Mouse (Mus musculus): ENCODE measurements around the gene Foxo1.

Foxo1 gene

DNA sequence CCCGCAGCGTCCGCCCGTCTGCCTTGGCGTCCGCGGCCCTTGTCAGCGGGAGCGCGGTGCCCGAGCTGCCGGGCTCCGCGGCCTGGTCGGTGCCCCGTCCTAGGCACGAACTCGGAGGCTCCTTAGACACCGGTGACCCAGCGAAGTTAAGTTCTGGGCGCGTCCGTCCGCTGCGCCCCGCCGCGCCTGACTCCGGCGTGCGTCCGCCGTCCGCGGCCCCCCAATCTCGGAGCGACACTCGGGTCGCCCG, 276 bp downstream of the Foxo1 start:
- DNase-seq (ENCODE audit: low read depth in 1 of 2, low spot score in 2 of 2): no peak

DNA sequence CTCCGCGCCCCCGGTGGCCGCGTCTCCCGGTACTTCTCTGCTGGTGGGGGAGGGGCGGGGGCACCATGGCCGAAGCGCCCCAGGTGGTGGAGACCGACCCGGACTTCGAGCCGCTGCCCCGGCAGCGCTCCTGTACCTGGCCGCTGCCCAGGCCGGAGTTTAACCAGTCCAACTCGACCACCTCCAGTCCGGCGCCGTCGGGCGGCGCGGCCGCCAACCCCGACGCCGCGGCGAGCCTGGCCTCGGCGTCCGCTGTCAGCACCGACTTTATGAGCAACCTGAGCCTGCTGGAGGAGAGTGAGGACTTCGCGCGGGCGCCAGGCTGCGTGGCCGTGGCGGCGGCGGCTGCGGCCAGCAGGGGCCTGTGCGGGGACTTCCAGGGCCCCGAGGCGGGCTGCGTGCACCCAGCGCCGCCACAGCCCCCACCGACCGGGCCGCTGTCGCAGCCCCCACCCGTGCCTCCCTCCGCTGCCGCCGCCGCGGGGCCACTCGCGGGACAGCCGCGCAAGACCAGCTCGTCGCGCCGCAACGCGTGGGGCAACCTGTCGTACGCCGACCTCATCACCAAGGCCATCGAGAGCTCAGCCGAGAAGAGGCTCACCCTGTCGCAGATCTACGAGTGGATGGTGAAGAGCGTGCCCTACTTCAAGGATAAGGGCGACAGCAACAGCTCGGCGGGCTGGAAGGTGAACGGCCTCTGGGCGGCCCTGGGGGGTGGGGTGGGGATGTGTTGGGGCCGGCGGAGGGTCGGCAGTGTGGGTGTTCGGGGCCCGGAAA, 789 bp downstream of the Foxo1 start:
- DNase-seq (ENCODE audit: low read depth in 1 of 2, low spot score in 2 of 2): peak in 1 of 2 experiments; percentile 24

- DNase-seq (ENCODE audit: low read depth in 1 of 2, low spot score in 2 of 2): peak in 1 of 2 experiments; percentile 39
Measured at GRCm38 (mm10) chr3:52269514-52270351, 1.6 kb downstream of the Foxo1 start.

GRCm38 (mm10) chr3:52270511-52270910, 2.4 kb downstream of the Foxo1 start:
- no peak for DNase-seq (ENCODE audit: low read depth in 1 of 2, low spot score in 2 of 2)

- DNase-seq (ENCODE audit: low read depth in 1 of 2, low spot score in 2 of 2): no peak
Measured at GRCm38 (mm10) chr3:52271376-52271775, 3.2 kb downstream of the Foxo1 start.

DNA sequence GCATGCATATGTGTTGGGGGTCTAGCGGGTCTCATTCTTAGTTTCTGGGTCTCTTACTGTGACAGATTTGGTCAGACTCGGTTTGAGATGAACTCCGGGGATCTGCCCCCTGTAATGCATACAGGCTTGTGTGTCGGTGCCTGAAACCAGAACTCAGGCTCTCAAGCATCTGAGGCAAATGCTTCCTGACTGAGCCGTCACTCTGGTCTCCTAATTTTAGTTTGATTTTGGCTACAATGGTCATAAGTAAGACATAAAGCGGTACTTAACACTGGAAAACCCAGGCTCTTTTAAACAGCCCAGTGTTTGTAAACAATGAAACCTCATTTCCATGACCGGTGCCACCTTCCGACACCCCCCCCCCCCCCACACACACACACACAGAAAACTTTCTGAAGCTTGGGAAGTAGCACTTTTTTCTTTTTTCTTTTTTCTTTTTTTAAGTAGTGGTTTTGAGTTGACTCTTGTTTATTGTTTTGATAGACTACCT, 4.3 kb downstream of the Foxo1 start:
- DNase-seq (ENCODE audit: low read depth in 1 of 2, low spot score in 2 of 2): no peak

GRCm38 (mm10) chr3:52274475-52274874, 6.3 kb downstream of the Foxo1 start:
- no peak for DNase-seq (ENCODE audit: low read depth in 1 of 2, low spot score in 2 of 2)

DNA sequence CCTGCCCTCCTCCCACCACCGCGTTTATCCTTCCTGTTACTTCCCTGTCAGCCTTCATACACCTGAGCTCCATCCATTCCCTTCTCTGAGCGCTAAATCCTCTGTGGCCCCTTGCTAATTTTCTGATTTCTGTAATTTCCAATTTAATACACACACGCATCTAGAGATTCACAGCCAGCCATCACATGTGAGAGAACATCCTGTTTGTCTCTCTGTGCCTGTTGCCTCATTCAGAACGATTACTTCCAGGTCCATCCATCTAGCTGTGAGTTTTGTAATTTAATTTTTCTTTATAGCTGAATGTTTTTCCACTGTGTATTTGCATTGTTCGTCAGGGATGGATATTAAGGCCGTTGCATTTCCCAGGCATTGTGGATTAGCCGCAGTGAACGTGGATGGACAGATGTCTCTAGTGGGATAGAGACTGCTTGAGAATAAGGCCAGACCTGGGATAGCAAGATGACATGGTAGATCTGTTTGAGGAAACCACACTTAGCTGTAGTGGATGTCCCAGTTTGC, 7.0 kb downstream of the Foxo1 start:
- no peak for DNase-seq (ENCODE audit: low read depth in 1 of 2, low spot score in 2 of 2)

GRCm38 (mm10) chr3:52280681-52281080, 12.5 kb downstream of the Foxo1 start:
- no peak for DNase-seq (ENCODE audit: low read depth in 1 of 2, low spot score in 2 of 2)

DNA sequence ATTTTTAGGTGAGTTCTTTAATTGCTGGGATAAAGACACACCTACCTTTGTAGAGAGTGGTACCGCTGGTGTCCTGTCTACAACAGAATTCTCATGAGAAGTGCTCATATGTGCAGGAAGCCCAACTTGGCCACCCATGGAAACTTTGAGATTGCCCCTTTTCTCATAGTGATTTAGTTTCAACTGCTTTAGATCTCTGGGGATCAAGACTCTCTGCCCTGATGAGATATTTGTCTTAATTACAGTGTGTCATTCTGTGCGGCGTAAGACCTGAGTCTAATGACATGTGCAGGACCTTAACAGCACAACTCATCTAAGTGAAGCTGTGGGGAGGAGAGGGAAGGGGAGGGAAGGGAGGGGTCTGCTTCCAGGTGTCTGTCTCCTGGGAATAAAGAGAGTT, 13.7 kb downstream of the Foxo1 start:
- DNase-seq (ENCODE audit: low read depth in 1 of 2, low spot score in 2 of 2): no peak

DNA sequence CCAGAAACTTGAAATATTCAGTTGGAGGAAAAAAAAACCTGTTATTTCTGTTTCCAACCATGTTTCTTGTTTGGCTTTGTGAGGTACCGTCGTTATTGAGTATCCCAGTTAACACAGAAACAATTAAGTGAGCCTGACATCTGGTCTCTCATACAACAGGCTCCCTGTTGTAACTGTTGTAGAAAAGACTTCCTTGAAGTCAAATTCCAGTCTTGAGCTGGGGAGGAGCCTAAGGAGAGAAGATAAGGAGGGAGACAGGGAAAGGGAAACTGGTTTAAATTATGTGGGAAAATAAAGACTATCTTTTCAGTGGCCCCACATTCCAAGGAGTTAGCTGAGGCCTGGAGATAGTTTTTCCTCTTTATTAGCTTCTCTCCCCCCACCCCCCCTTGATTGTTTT, 14.2 kb downstream of the Foxo1 start:
- no peak for DNase-seq (ENCODE audit: low read depth in 1 of 2, low spot score in 2 of 2)

DNA sequence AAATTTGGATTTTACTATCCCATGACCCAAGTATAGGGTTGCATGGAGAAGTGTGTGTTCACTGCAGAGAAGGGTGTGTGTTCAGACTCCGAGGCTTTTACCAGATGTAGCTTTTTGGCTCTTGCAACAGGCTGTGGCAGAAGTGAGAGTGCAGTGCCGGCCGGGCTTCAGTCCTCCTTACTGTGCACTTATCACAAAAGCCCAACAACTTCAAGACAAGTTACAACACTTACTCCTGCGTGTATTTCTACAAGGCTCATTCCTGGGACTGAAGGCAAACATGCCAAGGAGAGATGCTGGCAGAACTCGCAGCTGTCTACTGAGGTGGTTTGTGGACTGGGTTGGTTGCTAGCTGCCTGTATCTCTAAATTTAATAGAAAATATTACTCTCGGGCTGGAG, 15.4 kb downstream of the Foxo1 start:
- no peak for DNase-seq (ENCODE audit: low read depth in 1 of 2, low spot score in 2 of 2)

GRCm38 (mm10) chr3:52290811-52291210, 22.7 kb downstream of the Foxo1 start:
- no peak for DNase-seq (ENCODE audit: low read depth in 1 of 2, low spot score in 2 of 2)

DNA sequence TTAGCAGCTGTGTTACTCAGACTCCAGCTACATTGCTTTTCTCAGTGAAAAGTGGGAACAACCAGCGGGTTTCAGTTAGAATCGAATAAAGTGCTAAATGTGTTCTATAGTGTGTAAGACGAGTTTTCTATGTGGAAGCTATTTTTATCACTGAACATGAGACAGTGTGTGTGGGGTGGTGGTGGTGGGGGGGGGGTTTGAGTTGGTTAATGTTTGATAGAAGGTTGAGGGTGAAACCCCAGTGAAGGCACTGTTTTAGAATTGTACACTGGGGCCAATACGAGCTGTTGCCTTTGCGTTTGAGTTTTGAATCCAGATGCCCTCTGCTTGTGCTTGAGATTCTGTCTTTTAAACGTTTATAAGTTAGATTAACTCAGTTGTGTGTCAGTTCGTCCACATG, 24.4 kb downstream of the Foxo1 start:
- no peak for DNase-seq (ENCODE audit: low read depth in 1 of 2, low spot score in 2 of 2)

DNA sequence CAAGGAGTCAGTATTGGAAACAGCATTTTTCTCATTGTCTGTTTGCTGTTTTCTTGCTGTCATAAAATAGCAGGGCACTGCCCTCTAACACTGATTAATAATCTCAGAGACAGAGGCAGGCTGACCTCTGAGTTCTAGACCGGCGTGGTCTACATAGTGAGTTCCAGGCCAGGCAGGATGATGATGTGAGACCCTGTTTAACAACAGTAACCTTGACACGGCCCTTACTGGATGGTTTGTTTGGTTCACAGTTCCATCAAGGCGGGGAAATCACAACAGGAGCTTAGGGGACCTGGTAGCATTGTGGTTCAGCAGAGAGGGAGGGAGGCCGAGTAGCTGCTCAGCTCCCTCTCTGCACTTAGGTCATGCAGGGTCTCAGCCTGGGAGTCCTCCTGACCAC, 25.8 kb downstream of the Foxo1 start:
- DNase-seq (ENCODE audit: low read depth in 1 of 2, low spot score in 2 of 2): no peak

GRCm38 (mm10) chr3:52295688-52296087, 27.6 kb downstream of the Foxo1 start:
- DNase-seq (ENCODE audit: low read depth in 1 of 2, low spot score in 2 of 2): no peak

DNA sequence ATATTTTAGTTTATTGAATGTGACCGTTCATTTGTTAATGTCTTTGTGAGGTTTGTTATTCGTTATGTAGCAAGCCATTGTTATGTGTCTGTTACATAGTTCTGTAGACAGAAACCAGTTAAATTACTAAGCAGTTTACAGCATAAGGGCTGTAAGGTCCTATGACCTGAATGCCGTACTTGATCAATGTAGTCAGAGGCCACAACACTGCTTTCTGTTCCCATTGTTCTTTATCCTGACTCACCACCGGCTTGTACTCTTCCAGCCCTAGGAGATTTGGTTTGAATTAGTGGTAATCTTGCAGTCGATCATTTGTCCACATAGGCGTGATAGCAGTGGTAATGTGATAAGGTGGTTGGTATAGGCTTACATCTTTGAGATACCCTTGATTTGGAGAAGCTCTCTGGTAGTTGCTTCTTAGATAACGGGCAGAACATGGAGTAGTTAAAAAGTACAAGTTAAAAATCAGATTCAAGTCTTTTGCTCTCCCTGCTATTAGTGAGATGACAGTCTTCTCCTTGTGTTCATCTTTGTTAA, 28.2 kb downstream of the Foxo1 start:
- no peak for DNase-seq (ENCODE audit: low read depth in 1 of 2, low spot score in 2 of 2)

DNA sequence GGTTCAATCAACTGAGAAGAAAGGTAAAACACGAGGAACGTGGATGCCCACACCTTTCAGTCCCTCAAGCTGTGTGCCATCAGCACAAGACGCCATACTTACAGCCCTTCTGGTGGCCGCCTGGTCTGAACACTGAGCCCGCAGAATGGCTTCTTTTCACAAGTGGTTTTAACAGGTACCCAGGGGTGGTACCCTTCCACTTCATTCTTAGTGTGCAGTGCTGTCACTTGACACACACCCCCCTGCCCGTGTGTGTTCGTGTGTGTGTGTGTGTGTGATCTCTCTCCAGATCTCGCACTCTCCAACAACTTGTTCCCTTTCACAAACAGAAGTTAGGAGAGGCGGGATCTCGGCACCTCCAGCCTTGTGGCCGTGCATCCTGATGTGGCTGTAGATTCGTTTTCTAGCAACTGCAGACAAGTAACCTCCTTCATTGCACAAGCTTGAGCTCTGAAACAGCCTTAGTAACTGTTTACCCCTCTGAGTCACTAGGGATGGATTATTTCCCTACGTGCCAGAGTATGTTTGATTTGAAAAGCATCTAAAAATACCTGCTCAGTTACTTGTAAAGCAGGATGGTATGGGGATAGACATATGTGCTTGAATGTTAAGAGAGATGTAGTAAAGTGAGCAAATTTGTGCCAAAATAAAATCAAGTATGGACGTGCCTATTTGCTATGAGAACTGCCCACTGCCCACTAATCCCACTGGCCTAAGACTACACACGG, 29.3 kb downstream of the Foxo1 start:
- DNase-seq (ENCODE audit: low read depth in 1 of 2, low spot score in 2 of 2): no peak

DNA sequence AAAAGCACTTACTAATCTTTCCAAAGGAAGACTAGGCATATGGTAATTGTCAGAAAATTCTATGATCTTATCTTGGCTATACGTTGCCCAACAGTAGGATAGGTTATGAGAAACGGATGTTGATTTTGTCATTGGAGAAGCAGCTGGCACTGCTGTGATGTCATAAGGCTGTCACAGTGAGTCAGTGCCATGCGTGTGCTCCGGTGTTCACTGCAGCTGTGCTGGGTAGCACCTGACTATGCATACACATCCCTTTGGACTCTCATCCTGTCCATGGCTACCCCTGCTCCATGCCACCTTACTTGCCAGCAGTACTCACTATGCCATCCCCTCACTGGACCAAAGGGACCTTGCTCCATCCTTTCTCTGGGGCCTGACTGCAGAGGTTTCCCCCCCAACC, 30.5 kb downstream of the Foxo1 start:
- DNase-seq (ENCODE audit: low read depth in 1 of 2, low spot score in 2 of 2): no peak

- no peak for DNase-seq (ENCODE audit: low read depth in 1 of 2, low spot score in 2 of 2)
Measured at GRCm38 (mm10) chr3:52299376-52299775, 31.2 kb downstream of the Foxo1 start.

- no peak for DNase-seq (ENCODE audit: low read depth in 1 of 2, low spot score in 2 of 2)
Measured at GRCm38 (mm10) chr3:52300517-52300916, 32.4 kb downstream of the Foxo1 start.

Measured in monocyte, adult 2 months (primary cell).